Comparison of ENCODE assay signal across 16 mouse cellular contexts in genomic region chr11:84752007-84752406, GRCm38 (mm10).
A peak's percentile ranks its signal among the peaks of the same experiment; 100 is the strongest.
DNase-seq lines count a peak whose midpoint lies in the region; ATAC-seq lines count a peak whose summit lies in the region.
"Had no signal": no experiment of that assay in that cellular context is flagged by ENCODE, and none has a peak within 500 bp of the region (broad histone marks: within the 10 kb centered on the region; RNA-seq: fewer than 3 reads in every experiment).

No protein-coding gene starts in this region.

- H3K4me3 ChIP-seq in midbrain, embryonic 13.5 days (replicated peaks) = no peak overlapping the region
- H3K4me3 ChIP-seq: heart, embryonic 13.5 days; liver, embryonic 15.5 days; neural tube, embryonic 12.5 days had no signal

- no peak overlapping the region for H3K27ac ChIP-seq in midbrain, embryonic 13.5 days
- H3K27ac ChIP-seq: heart, embryonic 13.5 days; hindbrain, embryonic 14.5 days; liver, embryonic 15.5 days; neural tube, embryonic 12.5 days had no signal

- no peaks in the 10 kb centered on the region for H3K36me3 ChIP-seq in splenic B cell, adult 2 months (ENCODE audit: control insufficient read depth, insufficient read depth, low read length, poor library complexity, severe bottlenecking)
- H3K36me3 ChIP-seq in midbrain, embryonic 13.5 days = no peaks in the 10 kb centered on the region
- H3K36me3 ChIP-seq: heart, embryonic 13.5 days; liver, embryonic 15.5 days; neural tube, embryonic 12.5 days had no signal

- 80% methylated on average over 6 of the region's 6 CpGs for WGBS in midbrain, embryonic 13.5 days

- peaks cover 23% of the 10 kb centered on the region for H3K4me1 ChIP-seq in midbrain, embryonic 13.5 days (replicated peaks)
- H3K4me1 ChIP-seq: liver, embryonic 15.5 days had no signal

- peak; percentile 44 to 47 for DNase-seq in cerebellum, postnatal 10 days
- peak; percentile 38 to 43 for DNase-seq in kidney, postnatal 4 days
- no peak for DNase-seq in kidney, adult 9 months
- peak; percentile 2 for DNase-seq in thymus, postnatal 25 days
- DNase-seq in thymus, postnatal 10 days (ENCODE audit: low spot score in 2 of 2) = no peak
- peak; percentile 34 for DNase-seq in splenic B cell, adult 2 months (ENCODE audit: low read depth, low spot score)
- DNase-seq: cerebellum, postnatal 36 days; retina, postnatal 1 day; thymus, adult 2 months had no signal

- H3K9me3 ChIP-seq in midbrain, embryonic 13.5 days = no peaks in the 10 kb centered on the region
- H3K9me3 ChIP-seq: heart, embryonic 13.5 days; liver, embryonic 15.5 days; neural tube, embryonic 12.5 days had no signal

- H3K27me3 ChIP-seq in splenic B cell, adult 2 months (ENCODE audit: control insufficient read depth, insufficient read depth, low read length, poor library complexity, severe bottlenecking) = no peaks in the 10 kb centered on the region
- H3K27me3 ChIP-seq in midbrain, embryonic 13.5 days = peaks cover 12% of the 10 kb centered on the region; the same call in 1 of the 2 replicates
- H3K27me3 ChIP-seq: neural tube, embryonic 12.5 days had no signal

- ATAC-seq in cerebellum, adult (ENCODE audit: insufficient number of reproducible peaks, low FRiP score, low TSS enrichment) = no peak
- no peak for ATAC-seq in midbrain, embryonic 13.5 days

- H3K9ac ChIP-seq in midbrain, embryonic 13.5 days (replicated peaks) = no peak overlapping the region
- H3K9ac ChIP-seq: heart, embryonic 13.5 days; hindbrain, embryonic 14.5 days; liver, embryonic 15.5 days; neural tube, embryonic 12.5 days had no signal

- H3K4me2 ChIP-seq in midbrain, embryonic 13.5 days (replicated peaks) = no peak overlapping the region
- H3K4me2 ChIP-seq: heart, embryonic 13.5 days; hindbrain, embryonic 14.5 days; liver, embryonic 15.5 days; midbrain, embryonic 11.5 days; neural tube, embryonic 12.5 days had no signal

Comparison
In these comparisons a context has a peak if more than half of its experiments do, and no peak if none do; other contexts are left out.
1. DNase-seq: peak in cerebellum, postnatal 10 days (2 of 2), kidney, postnatal 4 days (2 of 2), thymus, postnatal 25 days (single experiment) and splenic B cell, adult 2 months (single experiment); none in kidney, adult 9 months (single experiment) and thymus, postnatal 10 days (0 of 2).